Mouse (Mus musculus) thymus, adult 18-20 months (tissue): ENCODE results near the gene Ror1.

Experiments used
- DNase-seq, 2 experiments: peaks; one replicate each; pipeline ENCODE4 v3.0.0; 2022; ENCODE audit warnings: mixed read lengths in 2 of 2

Ror1 gene

DNA sequence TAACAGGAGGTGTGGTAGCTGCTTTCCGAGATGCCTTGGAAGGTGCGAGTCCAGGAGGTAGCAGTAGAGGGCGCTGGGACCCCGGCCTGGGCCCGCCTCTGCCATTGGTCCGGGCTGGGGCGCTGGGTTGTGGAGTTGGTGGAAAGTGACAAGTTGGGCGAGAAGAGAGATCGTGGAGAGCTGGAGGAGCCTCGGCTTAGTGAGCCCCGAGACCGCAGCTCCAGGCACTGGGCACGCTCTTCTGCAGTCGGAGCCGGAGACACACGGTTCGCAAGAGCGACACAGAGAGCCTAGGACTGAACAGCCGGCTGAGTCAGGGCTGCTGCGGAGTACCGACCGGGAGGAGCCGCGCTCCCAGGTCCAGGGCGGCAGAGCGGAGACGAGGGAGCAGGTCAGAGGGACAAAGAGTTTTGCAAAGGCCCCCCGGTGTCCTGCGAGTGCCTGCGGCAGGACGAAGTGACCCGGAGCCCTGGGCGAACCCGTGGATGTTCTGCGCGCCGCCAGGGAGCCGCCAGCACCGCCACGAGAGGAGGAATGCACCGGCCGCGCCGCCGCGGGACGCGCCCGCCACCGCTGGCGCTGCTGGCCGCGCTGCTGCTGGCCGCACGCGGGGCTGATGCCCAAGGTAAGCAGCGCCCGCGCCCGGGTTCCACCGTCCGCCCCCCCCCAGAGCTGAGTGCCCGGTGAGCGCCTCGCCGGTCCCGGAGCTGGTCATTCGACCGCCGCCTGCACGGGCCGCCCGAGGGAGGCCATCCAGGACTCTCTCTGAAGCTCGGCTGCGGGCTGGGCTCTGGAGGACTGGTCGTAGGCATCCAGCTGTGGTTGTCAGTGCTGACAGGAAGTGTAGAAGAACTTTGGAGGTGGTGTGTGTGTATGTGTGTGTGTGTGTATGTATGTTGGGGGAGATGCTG is at the start of gene Ror1:
TSS of gene Ror1 (plus strand) at position 107 of the 911 bp plus-strand sequence.
- peak; percentile 36 to 47 for DNase-seq

DNA sequence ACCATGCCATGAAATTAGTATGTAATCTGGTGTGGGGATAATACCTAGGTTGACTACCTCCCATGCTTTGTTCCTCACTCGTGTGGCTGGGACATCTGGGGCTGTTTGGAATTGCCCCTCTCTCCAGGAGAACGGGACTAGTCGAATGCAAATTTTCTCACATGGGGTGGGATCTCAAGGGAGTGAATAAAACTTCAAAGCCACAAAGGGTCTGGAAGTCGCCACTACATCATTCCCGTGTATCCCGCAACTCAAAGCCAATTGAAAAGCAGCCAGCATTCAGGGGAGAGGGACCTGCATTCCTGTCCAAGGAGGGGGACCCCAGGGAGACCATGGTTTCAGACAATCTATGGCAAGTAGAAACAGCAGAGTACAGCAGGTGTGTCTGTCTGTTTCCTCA is 48.5 kb upstream of the Ror1 start:
- DNase-seq: no peak

DNA sequence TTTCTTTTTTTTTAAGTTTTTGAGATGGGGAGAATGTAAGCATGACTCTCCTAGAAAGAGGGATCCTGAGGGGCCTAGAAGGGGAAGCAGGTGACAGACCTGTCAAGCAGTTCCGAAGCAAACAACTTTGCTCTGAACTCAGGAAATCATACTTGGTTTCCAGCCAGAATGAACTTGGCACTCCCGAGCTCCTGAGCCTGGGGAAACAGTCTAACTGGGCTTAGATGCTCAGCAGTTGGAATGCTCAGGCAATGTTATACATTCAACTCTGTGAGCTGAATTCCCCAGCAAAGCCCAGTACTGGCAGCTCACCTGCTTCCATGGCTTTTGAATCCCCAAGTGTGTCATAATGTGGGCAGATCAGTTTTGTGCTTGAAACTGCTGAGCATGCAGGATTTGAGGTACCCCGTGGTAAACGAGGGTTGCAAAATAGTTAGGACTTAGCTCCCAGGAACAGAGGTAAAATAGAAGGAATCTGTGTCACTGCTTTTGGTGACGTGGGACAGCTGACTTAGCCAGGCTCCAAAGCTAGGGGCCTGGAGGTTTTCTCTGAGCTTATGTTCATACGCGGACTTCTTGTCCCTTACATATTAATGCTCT is 47.1 kb upstream of the Ror1 start:
- no peak for DNase-seq

DNA sequence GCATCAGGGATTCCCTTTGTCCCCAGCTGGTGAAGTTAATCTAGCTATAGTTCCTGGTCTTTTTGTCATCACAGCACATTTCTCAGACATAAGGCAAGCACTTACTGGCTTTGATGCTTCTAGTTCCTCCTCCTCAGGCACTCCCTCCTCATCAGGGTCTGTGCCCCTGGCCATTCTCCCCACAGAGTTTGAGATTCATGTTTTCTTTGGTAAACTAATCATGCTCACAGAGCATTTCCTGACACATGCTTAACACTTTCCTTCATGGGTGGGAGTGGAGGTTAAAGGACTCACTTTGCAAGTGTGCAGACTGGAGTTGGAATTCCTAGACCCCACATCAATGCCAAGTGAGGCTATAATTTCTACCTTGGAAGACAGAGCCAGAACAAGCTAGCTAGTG is 43.8 kb upstream of the Ror1 start:
- DNase-seq: no peak

DNA sequence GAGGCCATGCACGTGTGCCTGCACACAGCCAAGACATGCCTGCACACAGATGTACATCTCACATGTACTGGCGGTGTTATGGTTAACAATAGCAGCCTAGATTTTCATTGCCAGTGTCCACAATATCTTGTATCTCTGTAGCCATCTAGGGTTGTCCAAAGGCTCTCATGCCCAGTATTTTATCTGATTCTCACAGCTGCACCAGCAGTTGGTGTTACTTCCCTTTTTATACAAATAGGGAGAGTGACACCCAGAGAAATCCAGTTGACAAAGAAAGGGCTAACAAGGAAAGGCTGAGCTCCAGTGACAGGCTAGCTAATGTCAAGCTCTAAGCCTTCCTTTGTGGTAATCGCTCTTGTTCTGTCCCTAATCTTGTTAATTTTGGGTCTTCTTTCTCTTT is 43.3 kb upstream of the Ror1 start:
- no peak for DNase-seq

DNA sequence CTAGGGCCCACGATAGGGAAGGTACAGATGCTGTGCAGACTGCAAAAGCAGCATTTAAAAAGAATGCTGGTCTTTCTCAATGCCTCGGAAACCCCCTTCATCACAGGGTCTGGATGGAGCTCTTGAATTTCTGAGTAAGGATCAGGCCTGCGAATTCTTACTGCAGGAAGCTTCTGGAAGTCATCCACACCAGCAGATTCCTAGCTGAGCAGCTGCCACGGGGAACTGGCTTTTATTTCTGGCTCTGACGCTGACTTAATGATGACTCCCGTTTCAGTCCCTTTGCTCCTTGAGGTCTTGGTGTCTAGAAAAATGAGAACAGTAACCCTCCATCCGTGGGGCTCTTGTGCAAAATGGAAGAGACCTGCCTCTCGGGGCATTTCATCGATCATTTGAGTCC is 39.5 kb upstream of the Ror1 start:
- no peak for DNase-seq

DNA sequence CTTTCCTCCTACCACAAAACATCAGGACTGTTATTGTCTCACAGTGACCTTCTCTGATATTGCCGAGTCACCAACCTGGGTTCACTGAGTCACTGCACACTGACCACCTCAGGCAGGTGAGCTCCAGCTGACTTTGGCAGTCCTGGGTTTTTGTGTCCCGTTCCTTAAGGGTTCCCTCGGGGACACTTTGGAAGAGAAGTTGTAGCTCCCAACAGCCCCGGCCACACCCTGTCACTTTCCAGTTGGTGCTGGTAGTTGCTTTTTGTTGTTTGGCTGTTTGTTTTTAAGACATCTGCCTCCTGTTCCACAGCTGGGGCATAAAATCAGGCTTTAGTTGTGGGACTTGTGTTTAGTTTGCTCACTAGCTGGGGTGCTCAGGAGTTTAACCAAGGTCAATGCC is 39.1 kb upstream of the Ror1 start:
- no peak for DNase-seq

DNA sequence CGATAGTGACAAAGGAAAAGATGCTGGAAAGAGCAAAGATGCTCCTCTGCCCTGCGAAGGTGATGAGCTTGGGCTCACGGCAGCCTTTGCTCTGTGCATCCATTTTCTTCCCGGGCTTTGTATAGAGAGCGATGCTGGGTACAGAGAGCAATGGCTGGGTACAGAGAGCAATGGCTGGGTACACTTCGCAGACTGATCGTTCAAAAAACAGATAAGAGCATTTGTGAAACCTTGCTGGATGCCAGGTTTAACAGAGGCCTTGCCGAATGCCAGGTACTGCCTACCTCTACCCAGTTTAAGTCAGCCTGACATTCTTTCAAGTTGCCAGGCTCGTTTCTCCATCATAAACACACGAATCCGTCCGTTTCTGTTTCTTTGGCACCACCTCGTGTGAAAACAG is 38.2 kb upstream of the Ror1 start:
- no peak for DNase-seq

DNA sequence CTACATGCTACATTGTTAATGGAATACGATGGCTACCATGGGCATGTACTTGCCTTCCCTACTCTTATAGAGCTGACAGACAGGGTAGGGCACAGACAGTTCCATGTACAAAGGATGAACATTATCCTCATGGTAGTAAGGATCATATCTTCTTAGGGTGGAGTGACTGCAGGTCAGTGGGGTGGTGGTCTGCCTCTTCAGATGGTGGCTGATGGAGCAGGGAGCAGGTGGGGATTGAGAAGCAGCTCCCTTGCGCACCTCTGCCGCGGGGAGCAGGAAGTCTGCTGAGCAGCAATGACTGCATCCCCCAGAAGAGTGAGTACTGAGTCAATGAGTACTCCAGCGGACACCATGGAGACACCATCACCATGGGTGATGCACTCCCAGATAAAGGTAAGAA is 37.0 kb upstream of the Ror1 start:
- DNase-seq: no peak

DNA sequence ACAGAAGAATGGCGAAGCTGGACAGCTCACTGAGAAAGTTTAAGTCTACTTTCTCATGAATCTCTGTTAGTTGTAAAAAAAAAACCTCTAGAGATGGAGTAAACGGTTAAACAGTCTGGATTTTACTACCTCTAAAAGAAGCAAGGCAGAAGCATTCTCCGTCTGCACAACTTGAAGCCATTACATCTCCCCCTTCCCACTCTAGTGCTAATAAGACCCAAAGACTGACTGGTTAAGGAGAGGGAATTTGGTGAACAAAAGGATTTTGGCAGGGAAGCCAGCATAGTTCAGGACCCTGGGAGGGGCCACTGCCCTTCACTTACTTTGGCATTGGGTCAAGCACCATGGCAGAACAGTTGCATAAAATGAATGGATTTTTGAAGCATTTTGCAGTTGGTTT is 35.8 kb upstream of the Ror1 start:
- no peak for DNase-seq

DNA sequence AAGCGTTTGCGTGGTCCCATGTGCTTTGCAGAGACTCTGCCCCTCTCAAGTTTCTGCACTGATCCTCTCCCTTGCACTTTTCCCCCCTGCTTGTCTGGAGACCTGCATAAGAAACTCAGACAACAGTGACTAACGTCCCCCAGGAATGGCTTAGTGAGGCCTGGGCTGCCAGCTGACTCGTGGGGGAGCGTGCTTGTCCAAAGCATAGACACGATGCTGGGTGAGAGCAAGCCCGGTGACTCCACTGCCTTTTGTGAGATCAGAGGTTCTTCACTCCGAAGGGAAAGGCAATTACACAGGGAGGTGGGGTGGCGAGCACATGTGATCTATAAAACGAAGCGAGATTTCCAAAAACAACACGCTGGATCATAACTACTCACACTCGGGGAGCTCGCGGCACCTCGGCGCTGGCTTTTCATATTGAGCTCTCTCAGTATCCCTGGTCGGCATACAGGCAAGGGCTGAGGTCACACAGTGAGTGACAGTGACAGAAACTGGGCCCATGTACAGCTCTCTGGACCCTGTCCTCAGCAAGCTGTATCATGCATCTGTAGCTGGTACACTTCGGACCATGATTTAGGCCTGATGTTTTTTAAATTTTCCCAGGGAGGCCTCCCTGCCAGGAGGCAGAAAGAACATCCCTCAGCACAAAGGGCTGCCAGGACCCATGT is 34.1 kb upstream of the Ror1 start:
- DNase-seq: no peak

DNA sequence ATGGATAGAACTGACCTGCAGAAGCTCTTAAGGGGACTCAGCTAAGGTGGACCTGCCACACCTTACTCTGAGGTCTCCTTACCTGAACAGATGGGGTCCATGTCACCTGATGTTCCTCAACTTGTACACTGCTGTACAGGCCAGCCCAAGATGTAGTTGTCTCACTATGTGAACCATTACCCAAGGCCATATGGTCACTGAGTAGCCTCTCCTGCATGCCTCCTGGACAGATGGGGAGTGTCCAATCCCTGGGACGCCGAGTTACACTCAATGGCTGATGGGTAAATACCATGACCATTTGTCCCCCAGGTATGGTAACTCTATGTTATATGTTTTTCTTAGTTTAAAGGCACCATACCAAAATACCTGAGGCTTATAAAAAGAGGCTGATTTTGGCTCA is 29.9 kb upstream of the Ror1 start:
- no peak for DNase-seq

DNA sequence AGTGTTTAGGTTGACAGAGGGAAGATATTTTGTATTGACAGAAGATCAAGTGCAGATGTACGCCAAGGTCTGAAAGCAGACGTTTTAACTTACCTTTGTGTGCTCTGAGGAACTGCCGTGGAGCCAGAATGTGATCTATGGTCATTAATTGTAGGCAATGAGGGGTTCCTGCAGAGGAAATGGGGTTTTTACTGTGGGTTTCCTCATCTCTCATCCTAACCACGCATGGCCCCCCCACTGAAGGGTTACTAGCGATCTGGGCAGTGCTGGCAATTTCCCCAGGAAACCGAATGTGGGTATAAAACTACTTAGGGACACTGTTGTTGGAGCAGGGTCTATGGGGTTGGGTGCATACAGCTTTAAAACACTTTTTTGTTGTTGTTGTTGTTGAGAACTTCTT is 25.5 kb upstream of the Ror1 start:
- no peak for DNase-seq

DNA sequence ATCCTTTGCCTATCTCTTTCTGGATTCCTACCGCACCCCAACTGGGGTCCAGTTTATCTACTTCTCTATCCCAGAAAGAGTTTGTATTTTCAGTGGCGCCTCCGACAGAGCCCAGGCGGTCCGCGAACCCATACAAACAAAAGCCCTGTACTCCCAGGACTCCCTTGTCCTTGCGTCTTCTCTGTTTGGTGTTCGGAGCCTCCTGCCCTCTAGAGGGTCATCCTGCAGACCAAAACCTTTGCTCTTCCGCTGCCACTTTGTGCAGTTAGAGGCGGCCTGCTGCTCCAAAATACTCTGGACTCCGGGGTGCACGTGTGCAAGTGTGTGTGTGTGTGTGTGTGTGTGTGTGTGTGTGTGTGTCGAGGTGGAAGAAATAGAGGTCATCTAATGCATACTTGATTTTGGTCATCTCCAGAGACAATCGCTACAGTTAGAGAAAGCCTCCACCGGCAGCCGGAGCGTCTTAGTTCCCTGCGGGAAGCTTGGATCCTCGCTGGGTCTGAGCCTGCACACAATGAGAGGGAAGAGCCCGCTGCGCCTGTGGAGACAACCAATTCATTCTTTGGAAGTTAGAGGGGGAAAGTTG is 1.1 kb downstream of the Ror1 start:
- DNase-seq: no peak

DNA sequence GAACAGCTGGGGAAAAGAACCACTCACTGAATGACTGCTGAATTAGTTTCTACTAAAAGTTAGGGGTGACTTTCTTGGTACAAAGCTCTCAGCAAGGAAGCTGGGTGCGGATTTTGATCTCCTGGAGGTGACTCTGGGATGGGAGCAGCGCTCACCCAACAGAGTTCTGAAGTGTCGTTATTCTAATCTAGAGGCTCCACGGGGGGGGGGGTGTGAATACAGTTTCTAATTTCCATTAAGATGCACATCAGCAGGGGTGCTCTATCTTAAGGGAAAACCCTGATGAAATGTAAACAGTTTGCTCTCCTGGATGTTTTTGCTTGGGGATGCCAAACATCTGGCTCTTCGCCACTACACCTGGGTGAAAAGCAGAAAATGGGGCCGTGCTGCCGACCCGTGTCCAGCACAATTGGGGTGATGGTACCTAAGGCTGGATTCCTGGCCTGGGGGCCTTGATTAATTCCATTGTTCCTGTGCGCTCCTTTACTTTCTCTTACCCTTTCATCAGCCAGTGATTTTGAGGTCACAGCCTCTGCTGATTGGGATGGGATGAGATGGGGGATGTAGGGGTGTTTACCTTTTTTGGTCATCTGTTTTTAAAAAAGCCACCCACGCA is 1.9 kb downstream of the Ror1 start:
- no peak for DNase-seq

DNA sequence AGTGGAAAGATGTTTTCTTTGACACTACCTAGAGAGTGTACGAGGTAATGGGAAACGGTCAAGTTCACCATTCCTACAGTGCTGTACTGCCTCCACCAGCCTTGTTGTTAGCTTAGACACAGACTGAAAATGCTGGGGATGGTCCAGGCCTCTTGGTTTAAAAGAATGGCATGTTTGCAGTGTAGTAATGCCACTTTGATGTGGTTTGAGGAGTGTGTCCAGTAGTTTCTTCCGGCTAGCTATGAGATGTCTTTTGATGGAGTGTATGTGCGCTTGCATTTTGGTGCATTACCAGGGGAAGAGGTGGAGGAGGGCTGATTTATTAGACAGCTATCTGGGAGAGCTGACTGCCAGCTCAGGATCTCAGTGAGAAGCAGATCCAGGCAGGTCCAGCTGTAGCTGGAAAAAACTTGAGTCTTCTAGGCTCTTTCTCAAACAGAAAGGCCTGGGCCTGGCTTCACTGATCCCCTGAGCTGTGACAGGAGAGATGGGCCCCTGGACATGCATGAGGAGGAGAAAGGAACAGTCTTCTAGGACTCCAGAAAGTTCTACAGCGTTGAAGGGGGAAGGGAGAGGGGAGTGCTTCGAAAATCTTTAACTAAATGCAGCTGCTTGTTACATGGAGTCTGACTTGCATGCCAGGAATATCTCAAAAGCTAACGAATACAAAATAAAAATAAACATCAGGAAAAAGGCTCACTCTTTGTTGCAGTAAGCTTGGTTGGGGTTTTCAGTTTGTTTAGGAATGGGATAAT is 5.7 kb downstream of the Ror1 start:
- DNase-seq: no peak

DNA sequence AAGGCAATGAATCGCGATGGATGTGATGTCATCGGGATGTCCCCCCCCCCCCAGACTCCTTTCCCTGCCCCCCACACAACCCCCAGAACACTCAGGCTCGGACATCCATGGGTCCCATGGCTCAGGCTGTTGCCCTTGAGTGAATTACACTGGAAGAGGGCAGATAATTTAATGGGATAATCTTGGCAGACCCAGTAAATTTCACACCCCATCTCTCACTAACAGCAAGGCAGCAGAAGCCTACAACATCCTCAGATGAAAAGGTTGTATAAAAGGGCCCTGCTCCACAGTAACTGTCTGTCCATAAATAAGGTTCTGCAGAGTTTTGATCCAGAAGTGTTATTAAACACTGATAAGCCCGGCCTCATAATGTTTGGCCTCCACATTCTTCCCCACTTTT is 6.3 kb downstream of the Ror1 start:
- DNase-seq: no peak

DNA sequence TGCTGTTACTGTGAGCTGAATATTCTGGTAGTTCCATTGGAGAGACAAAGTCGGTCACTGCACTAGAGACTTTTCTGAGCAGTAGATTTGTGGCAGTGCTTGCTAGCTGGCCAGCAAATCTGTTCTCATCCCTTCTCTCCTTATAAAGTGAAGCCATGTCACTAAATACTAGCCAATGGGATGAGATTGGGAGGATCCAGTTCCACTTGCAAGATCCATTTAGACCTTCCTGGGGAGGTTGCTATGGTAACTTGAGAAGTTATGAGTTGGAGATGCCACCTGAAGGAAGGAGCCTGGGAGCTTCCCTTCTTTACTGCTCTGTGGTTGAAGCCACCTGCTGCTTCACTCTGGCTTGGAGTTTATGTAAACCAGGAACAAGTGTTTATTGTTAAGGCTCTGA is 8.7 kb downstream of the Ror1 start:
- no peak for DNase-seq

DNA sequence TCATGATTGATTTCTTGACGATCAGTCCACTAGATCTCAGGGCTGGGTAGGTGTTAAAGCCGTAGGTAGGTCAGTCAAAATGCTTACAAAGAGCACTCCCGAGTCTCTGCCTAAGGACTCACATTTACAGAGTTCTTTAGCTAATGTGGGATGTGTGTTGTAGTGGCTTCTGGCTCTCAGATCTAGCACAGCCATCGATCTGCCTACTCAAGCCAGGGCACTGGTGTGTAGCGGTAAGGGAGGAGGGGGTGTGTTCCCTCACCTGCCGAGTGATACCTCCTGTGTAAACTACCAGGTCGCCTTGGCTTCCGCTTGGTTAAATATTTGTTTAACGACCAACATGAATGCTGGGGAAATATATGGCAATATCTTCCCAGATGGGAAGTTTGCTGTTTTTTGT is 12.0 kb downstream of the Ror1 start:
- DNase-seq: no peak

DNA sequence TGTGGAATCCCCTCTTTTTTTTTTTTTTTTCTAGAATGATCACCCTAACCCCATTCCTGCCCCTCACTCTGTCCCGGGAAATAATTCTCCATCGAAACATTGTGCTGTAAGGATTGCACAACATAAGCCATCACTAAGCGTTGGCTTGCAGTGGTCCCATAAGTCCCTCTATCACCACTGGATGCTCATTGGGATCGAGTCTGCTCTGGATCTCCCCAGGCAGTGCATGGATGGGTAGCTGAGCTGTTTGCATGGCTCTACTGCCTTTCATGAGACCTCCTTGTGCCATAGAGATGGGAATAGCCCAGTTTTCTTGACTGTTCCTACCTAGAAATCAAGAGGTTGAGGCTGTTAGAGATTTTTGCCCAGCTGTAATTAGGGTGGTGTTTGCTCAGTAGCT is 13.0 kb downstream of the Ror1 start:
- DNase-seq: no peak

DNA sequence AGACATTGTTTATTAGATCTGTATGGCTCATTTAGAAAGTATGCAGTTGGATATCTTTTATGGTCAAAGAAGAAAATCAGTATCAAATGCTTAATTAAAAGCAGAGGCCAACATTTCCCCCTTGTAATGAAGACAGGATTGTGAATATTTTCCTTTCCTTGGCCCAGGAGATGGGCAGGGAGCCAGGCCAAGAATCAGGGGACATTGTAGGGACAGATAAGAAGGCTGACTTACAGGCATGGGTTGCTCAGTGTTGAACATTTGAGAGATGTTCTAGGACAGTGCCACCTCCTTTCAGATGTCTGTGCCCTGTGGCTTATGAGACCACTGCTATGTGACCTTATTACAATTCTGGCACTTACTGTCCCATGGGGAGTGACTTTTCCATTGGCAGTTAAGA is 18.6 kb downstream of the Ror1 start:
- DNase-seq: no peak

DNA sequence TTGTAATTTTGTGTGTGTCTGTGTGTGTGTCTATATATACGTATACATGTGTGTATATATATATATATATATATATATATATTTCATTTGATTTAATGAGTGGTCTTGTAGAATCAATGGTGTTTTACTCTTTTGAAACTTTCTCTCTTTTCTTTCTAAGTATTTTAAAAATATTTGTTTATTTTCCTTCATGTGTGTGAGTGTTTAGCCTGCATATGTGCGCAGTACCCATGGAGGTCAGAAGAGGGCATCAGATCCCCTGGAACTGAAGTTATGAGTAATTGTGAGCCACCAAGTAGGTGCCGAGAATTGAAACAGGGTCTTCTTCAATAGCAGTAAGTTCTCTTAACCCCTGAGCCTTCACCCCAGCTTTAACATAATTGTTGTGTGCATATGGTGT is 20.8 kb downstream of the Ror1 start:
- DNase-seq: no peak

DNA sequence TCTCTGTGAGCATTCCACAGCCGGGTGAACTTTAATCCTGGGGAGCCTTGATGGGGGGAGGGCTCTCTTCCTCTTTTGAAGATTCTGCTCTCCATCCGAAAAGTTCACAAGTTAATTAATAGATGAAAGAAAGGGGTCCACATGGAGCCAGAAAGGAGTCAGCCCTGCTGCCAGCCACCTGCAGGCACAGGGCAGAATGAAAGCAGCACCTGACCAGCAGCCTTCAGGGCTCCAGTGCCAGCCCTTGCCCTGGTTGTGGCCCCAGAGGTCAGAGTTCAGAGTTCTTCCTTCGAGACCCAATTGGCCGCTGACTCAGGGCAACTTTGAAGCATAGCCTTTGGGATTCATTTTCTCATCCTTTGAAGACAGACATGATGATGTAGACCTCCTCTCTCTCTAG is 23.1 kb downstream of the Ror1 start:
- DNase-seq: no peak
